Mouse (Mus musculus) embryonic facial prominence, embryonic 13.5 days (tissue): ENCODE results near the gene Gpr156. TPM values are rescaled to one million over a fixed set of nuclear protein-coding genes. Genes with fewer than 3 reads are reported as not detected.
A peak's percentile ranks its signal among the peaks of the same experiment; 100 is the strongest.
"Not testable (repeated sequence)": the region's sequence is repeated elsewhere in the genome, so short reads cannot be mapped to it uniquely, and the experiment has no call there.

Experiments
- ATAC-seq: fragments of 200-750 bp; cut with Nextera tagmentation; 2 replicates; pipeline ENCODE4 v1.8.0; 2017; ENCODE audit warnings: low read depth; ENCODE audit not compliant: insufficient number of reproducible peaks, insufficient read depth, low FRiP score, low TSS enrichment
- H3K27ac ChIP-seq: fragments of 300-500 bp; sonication (generic); 2 replicates; pipeline ENCODE4 v1.5.1; 2015; ENCODE audit warnings: moderate library complexity, mild to moderate bottlenecking, inconsistent platforms
- H3K27me3 ChIP-seq: fragments of 300-500 bp; sonication (generic); 2 replicates; pipeline ENCODE4 v1.6.1; 2015; ENCODE audit warnings: mild to moderate bottlenecking, inconsistent platforms
- H3K36me3 ChIP-seq: fragments of 300-500 bp; sonication (generic); 2 replicates; pipeline ENCODE4 v1.6.1; 2015; ENCODE audit warnings: mild to moderate bottlenecking, inconsistent platforms
- H3K4me1 ChIP-seq: fragments of 300-500 bp; sonication (generic); 2 replicates; pipeline ENCODE4 v1.6.1; 2015; ENCODE audit warnings: inconsistent platforms
- H3K4me2 ChIP-seq: fragments of 300-500 bp; sonication (generic); 2 replicates; pipeline ENCODE4 v1.6.1; 2015; ENCODE audit warnings: moderate library complexity, mild to moderate bottlenecking, inconsistent platforms
- H3K4me3 ChIP-seq: fragments of 300-500 bp; sonication (generic); 2 replicates; pipeline ENCODE4 v1.5.1; 2015; ENCODE audit warnings: mild to moderate bottlenecking, inconsistent platforms
- H3K9ac ChIP-seq: fragments of 300-500 bp; sonication (generic); 2 replicates; pipeline ENCODE4 v1.6.1; 2015; ENCODE audit warnings: mild to moderate bottlenecking, inconsistent platforms
- H3K9me3 ChIP-seq: fragments of 300-500 bp; sonication (generic); 2 replicates; pipeline ENCODE4 v1.6.1; 2016; ENCODE audit warnings: inconsistent platforms
- WGBS: fragments of 180-500 bp; shearing (Covaris S2); methylation state at CpG from one replicate; pipeline ENCODE4 v1.1.7; 2015; ENCODE audit warnings: mixed read lengths; 5-methylcytosine and 5-hydroxymethylcytosine counted together
- polyA plus RNA-seq: library from polyadenylated mRNA; unstranded; fragments of >200 nt; fragmentation: Nextera tagmentation; extraction: Ambion mirVana; gene quantifications from 2 replicates; pipeline ENCODE4 v1.2.1, GENCODE M21; 2015

Gpr156 gene
- polyA plus RNA-seq, 1 experiment from 2014 or later: 0.58 TPM

DNA sequence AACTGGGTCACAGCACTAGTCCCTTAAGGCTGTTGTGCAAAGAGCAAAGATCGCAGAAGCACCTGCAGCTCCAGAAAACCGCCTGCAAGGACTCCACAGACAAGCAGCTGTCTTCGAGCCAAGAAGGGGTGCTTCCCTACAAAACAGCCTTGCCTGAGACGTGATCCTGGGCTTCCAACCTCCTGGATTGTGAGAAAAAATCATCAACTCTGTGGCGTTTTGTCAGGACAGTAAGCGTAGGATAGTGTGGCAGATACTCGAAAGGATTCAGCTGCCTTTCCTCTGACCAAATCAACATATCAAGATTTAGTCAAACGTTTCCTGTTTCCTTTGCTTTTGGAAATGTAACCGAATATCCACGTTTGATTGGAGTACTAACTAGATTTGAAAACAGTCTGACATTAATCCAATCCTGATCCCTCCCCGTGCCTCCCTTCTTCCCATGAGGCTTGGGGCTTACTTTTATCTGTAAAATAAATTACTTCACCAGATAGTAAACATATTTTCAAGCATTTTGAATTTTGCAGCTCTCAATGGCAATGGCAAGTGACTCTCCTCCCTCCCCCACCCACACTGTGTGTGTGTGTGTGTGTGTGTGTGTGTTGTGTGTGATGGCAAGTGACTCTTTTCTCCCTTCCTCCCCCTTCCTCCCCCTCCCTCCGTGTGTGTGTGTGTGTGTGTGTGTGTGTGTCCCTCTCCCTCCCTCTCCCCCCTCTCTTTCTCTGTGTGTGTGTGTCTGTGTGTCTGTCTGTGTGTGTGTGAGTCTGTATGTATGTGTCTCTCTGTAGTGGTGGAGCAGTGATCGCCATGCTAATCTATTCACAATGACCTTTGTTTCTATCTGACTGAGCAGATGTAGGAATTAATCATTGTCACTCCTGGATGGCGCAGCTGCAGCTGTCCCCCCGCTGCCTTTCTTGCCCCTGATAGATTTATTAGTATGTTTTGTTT is 47.3 kb downstream of the Gpr156 start:
- Histone ChIP-seq H3K9ac (peak overlapping the region; percentile 45), H3K4me3 (no peak overlapping the region), H3K27me3 (no peaks in the 10 kb centered on the region), H3K4me2 (peak overlapping the region; percentile 49), H3K36me3 (no peaks in the 10 kb centered on the region), H3K4me1 (peaks cover 21% of the 10 kb centered on the region), H3K9me3 (no peaks in the 10 kb centered on the region), H3K27ac (0 out of 2 replicates have a peak overlapping the region, but pooled peaks have one; percentile 35)
- no peak for ATAC-seq
- 13% methylated on average over 15 of the region's 15 CpGs for WGBS

DNA sequence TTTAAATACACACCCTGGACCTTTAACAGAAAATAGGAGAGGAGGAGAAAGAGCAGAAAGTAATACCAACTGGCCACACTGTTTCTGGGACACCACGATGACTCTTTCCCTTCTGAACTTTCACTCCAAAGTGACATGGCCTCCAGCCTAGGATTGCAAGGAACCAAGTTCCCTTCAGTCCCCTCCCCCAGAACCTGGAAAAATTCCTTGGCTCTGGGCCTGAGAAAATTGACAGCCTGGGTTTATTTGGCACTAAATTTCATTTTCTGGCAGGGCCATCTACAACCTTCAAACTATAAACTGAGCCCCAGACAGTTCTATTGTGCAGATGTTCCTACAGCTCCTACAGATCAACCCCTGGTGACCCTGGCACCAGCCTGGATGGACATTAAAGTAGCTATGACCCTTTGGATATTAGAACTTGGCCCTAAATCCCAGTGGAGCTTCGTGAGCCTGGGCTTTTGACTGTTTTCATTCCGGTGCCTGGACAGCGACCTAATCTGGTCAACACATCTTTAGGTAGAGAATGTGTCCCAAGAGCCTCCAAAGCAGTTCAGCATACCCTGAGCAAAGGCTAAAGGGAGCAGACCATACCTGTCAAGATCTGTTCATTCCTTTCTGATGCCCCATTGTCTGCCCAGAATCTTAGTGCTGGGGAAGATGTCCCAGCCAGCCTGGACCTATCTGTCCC is 48.2 kb downstream of the Gpr156 start:
- Histone ChIP-seq H3K9me3 (no peaks in the 10 kb centered on the region), H3K27ac (no peak overlapping the region), H3K27me3 (no peaks in the 10 kb centered on the region), H3K4me3 (no peak overlapping the region), H3K36me3 (no peaks in the 10 kb centered on the region), H3K4me1 (peaks cover 21% of the 10 kb centered on the region), H3K9ac (no peak overlapping the region), H3K4me2 (no peak overlapping the region)
- no peak for ATAC-seq
- 62% methylated on average over 4 of the region's 4 CpGs for WGBS

DNA sequence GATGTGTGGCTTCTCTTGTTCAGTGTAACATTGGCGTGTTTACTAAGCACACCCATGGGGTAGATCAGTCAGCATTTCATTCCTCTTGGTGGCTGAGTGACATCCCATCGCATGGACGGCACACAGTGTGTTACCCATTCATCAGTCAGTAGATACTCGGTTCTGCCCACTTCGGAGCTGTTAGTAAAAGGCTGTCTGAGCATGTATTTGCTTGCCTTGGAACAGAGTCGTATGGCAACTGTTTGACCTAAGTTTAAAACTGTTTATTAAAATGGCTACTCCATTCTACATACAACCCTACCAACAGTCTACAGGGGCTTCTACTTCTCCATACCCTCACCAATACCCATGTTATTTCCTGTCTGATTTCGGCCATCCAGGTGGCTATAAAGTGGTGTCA is 50.6 kb downstream of the Gpr156 start:
- H3K4me3 ChIP-seq: no peak overlapping the region
- 90% methylated on average over 7 of the region's 7 CpGs for WGBS
- H3K27ac ChIP-seq: no peak overlapping the region
- no peak overlapping the region for H3K4me2 ChIP-seq
- H3K9ac ChIP-seq: no peak overlapping the region
- peaks cover 21% of the 10 kb centered on the region for H3K4me1 ChIP-seq
- no peaks in the 10 kb centered on the region for H3K9me3 ChIP-seq
- H3K27me3 ChIP-seq: no peaks in the 10 kb centered on the region
- H3K36me3 ChIP-seq: no peaks in the 10 kb centered on the region
- no peak for ATAC-seq

DNA sequence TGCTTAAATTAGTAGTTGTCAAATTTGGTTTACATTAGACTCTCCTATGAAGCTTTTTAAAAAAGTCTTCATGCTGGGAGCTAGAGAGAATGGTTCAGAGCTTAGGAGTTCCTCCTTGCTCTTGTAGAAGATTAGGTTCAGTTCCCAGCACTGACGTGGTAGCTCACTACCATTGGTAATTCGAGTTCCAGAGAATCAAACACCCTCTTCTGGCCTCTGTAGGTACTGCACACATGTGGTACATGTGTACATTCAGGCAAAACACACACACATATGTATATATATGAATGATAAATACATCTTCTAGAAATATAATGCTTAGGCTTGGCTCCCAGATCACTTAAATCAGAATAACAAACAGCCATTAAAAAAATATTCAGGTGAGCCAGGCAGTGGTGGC is 51.1 kb downstream of the Gpr156 start:
- H3K27ac ChIP-seq: no peak overlapping the region
- H3K4me3 ChIP-seq: no peak overlapping the region
- H3K4me1 ChIP-seq: peaks cover 21% of the 10 kb centered on the region
- no peaks in the 10 kb centered on the region for H3K9me3 ChIP-seq
- no peaks in the 10 kb centered on the region for H3K36me3 ChIP-seq
- no peak overlapping the region for H3K4me2 ChIP-seq
- WGBS: 50% methylated on average over 2 of the region's 2 CpGs
- no peak overlapping the region for H3K9ac ChIP-seq
- no peaks in the 10 kb centered on the region for H3K27me3 ChIP-seq
- ATAC-seq: no peak

DNA sequence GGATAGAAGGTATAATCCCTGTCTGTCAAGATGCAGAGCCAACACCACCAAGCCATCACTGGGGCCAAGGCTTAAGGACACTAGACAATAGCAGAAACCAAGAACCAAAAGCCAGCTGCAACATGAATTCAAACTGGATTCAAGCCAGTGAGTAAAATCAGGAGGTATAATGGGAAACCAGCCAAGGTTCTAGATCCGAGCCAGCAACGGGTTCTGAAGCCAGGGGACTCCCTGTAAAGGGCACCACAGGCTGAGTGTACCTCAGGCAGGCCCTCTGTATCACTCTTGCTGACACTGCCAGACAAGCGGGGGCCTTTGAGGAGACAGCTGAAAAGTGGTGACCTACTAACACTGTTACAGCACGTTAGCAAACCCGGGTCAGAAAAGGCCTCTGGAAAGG is 55.2 kb downstream of the Gpr156 start:
- H3K36me3 ChIP-seq: no peaks in the 10 kb centered on the region
- no peaks in the 10 kb centered on the region for H3K9me3 ChIP-seq
- H3K9ac ChIP-seq: no peak overlapping the region
- no peak overlapping the region for H3K27ac ChIP-seq
- no peaks in the 10 kb centered on the region for H3K4me1 ChIP-seq
- no peak for ATAC-seq
- 72% methylated on average over 5 of the region's 5 CpGs for WGBS
- no peak overlapping the region for H3K4me2 ChIP-seq
- H3K4me3 ChIP-seq: no peak overlapping the region
- no peaks in the 10 kb centered on the region for H3K27me3 ChIP-seq

DNA sequence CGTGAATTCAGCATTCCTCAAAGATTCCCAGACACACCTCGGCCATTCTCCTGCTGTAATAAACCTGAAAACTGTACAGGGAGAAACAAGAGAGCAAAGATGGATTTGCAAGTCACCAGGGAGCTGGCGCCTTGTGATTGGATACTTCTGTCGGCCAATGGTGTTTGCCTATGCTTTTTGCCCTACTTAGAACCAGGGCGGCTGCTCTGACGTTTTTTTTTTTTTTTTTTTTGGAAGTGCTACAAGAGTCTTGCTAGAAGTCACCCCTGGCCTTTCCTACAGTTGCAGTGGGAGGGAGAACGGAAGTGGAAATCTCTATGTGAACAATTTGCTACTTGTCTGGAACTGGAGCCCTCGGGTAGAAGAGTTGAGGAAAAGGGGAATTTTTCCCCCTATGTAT is 56.1 kb downstream of the Gpr156 start:
- 53% methylated on average over 8 of the region's 8 CpGs for WGBS
- Histone ChIP-seq H3K4me3 (no peak overlapping the region), H3K36me3 (no peaks in the 10 kb centered on the region), H3K4me1 (no peaks in the 10 kb centered on the region), H3K27me3 (no peaks in the 10 kb centered on the region), H3K27ac (no peak overlapping the region), H3K9ac (no peak overlapping the region), H3K9me3 (no peaks in the 10 kb centered on the region), H3K4me2 (no peak overlapping the region)
- no peak for ATAC-seq

DNA sequence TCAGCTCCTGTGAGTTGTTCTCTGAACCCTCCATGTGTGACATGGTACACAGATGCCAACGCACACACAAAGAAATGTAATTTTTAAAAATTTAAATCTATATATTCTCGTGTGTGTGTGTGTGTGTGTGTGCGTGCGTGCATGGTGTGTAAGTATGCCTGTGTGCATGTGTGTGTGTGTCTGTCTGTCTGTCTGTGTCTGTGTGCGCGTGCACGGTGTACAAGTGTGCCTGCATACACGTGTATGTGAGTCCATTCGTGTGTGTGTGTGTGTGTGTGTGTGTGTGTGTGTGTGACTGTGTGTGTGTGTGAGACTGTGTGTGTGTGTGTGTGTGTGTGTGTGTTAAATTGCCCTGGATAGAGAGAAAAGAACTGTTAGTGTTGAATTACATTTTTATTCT is 56.9 kb downstream of the Gpr156 start:
- not testable (repeated sequence) for H3K9me3 ChIP-seq, ATAC-seq, H3K27ac ChIP-seq, H3K36me3 ChIP-seq, H3K27me3 ChIP-seq, H3K4me2 ChIP-seq, H3K4me3 ChIP-seq, H3K4me1 ChIP-seq, H3K9ac ChIP-seq
- 94% methylated on average over 9 of the region's 9 CpGs for WGBS

DNA sequence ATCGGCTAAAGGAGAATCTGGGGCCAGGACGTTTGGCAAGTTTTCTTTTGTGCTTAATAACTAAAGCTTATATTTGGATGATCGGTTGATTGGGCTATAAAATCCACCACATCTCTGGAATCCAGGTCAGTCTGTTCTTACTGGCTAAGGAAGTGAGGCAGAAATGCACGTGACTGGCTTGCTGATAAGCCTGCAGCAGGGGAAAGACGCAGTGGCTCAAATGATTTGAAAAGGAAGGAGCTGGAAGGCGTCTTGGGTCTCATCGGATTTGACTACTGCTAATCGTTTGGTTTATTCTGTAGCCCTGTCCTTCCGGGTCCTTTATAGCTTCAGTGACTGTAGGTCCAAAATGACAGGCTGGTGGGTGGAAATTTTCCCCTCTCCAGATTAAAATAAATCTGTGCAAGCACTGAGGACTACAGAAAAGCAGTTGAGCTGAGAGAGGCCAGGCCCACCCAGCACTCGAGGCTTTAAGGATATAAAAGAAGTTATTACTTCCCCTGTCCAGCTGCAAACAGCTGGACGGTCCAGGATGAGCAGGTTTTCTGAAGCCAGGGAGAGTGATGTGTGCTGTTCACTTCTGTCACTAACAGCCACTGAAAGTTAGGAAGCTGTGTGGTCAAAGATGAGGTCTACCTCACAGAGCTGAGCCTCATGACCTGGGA is 57.7 kb downstream of the Gpr156 start:
- 68% methylated on average over 11 of the region's 11 CpGs for WGBS
- no peak overlapping the region for H3K9ac ChIP-seq
- no peak overlapping the region for H3K4me3 ChIP-seq
- ATAC-seq: no peak
- H3K9me3 ChIP-seq: no peaks in the 10 kb centered on the region
- H3K27me3 ChIP-seq: no peaks in the 10 kb centered on the region
- H3K4me1 ChIP-seq: no peaks in the 10 kb centered on the region
- H3K36me3 ChIP-seq: no peaks in the 10 kb centered on the region
- H3K27ac ChIP-seq: no peak overlapping the region
- no peak overlapping the region for H3K4me2 ChIP-seq

DNA sequence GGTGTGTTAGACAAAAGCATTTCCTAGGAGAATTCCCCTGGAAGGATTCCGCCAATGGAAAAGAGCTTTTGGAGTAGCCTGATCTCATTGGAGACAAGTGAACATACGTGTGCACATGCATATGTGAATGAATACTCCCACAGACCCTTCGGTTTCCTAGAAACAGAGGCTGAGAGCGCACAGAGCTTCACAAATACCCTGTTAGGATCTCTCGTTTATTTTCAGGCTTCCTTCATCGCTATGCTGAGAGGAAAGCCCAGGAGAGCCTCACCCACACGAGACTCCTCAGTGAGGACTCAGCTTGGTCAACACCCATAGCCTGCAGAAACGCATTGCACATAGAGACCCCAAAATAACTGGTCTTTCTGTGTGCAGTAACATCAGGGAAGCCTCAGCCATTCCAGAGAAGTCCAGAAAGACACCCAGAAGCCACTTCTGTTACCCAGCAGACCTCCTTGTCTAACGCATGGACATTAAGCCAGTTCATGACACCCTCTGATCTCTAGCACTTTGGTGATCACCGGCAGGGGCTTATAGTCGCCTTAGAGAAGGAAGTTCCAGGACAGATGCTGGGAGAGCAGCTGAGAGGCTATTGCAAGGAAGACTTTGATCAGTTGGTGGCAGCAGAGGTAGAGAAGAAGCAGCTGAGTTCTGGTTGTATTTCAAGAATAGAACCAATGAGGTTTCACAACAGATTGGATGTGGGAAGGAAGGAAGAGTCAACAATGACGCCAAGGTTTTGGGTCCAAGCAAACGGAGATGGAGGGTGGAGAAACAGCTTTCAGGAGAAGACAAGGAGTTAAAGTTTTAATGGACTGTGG is 58.4 kb downstream of the Gpr156 start:
- WGBS: 65% methylated on average over 13 of the region's 13 CpGs
- no peak for ATAC-seq
- Histone ChIP-seq H3K4me3 (no peak overlapping the region), H3K9ac (no peak overlapping the region), H3K4me1 (no peaks in the 10 kb centered on the region), H3K9me3 (no peaks in the 10 kb centered on the region), H3K36me3 (no peaks in the 10 kb centered on the region), H3K27ac (no peak overlapping the region), H3K4me2 (no peak overlapping the region), H3K27me3 (no peaks in the 10 kb centered on the region)

DNA sequence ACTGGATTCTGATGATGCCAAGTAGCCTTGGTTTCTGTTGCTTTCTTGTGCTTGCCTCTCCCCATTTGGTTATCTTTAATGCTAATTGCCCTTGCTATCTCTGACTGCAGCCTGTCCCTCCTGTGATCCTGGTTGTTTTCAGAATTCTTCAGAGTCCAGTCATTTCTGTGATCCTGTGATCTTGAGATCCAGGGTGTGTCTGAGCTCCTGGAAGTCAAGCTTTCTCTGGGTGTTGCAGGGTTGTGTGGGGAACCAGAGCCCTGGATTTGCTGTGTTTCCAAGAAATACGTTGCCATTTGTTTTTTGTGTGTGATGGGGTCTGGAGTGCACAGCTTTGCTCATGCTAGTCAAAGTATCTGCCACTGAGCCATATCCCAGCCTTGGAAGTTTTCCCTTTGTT is 65.6 kb downstream of the Gpr156 start:
- Histone ChIP-seq H3K27ac (no peak overlapping the region), H3K27me3 (no peaks in the 10 kb centered on the region), H3K36me3 (no peaks in the 10 kb centered on the region), H3K4me3 (no peak overlapping the region), H3K9ac (no peak overlapping the region), H3K4me2 (no peak overlapping the region), H3K4me1 (no peaks in the 10 kb centered on the region), H3K9me3 (no peaks in the 10 kb centered on the region)
- ATAC-seq: no peak
- 60% methylated on average over 1 of the region's 1 CpGs for WGBS

DNA sequence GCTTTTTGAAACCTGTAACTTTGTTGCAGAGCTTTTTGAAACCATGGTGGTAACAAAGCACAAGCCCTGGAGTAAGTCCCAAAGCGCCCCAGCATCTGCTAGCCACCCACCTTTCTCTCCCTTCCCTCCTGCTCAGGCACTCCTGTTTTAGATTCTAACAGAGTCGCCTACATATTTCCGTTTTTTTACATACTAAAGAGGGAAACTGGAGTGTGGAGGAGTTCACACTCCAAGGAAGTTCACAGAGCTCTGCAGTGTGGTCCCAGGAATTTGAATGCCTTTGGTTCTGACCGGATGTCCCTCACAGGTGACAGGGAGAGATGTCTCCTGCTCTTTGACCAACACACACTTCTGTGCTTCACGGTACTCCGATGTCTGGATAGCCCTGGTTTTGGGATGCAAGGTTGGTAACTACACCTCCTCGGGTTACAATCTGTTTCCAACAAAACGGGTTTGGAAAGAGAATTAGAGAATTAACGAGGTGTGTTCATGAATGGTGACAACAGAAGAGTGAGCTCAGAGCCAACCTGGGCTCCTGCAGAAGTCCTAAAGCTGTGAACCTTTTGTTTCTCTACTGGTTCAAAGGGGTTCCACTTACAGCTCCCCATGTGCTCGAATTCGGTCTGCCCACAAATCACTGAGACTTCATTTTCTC is 72.0 kb downstream of the Gpr156 start:
- H3K4me1 ChIP-seq: peaks cover 17% of the 10 kb centered on the region
- no peak overlapping the region for H3K4me3 ChIP-seq
- ATAC-seq: no peak
- no peak overlapping the region for H3K4me2 ChIP-seq
- H3K36me3 ChIP-seq: no peaks in the 10 kb centered on the region
- H3K9me3 ChIP-seq: no peaks in the 10 kb centered on the region
- 56% methylated on average over 11 of the region's 11 CpGs for WGBS
- no peak overlapping the region for H3K9ac ChIP-seq
- H3K27me3 ChIP-seq: no peaks in the 10 kb centered on the region
- H3K27ac ChIP-seq: no peak overlapping the region
